Mouse (Mus musculus): ENCODE data around the gene Gm13283.
A peak's percentile ranks its signal among the peaks of the same experiment; 100 is the strongest.
"Not testable (repeated sequence)": the region's sequence is repeated elsewhere in the genome, so short reads cannot be mapped to it uniquely, and the experiment has no call there.

Gene Gm13283

DNA sequence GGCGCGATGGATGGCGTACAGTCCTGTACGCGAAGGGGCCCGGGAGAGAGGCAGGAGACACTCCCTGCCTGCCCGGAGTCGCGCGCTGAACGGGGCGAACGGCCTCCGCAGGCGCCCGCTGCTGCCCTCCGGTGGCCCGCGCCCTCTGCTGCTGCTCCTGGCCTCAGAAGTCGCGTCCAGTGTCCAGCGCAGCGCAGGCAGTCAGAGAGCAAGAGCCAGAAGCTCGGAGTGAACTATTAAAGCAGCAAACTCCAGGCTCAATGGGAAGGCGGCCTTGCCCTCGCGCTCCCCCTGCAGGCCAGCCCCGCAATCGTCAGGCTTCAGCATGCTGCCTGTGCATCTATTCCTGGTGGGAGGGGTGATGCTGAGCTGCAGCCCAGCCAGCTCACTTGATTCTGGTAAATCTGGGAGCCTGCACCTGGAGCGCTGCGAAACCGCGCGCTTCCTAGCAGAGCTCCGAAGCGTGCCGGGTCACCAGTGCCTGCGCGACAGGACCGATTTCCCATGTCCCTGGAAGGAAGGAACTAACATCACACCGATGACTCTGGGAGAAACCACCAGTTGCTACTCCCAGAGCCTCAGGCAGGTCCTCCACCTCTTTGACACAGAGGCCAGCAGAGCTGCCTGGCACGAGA, 3.6 kb downstream of the Gm13283 start:
- peak; percentile 38 for DNase-seq

DNA sequence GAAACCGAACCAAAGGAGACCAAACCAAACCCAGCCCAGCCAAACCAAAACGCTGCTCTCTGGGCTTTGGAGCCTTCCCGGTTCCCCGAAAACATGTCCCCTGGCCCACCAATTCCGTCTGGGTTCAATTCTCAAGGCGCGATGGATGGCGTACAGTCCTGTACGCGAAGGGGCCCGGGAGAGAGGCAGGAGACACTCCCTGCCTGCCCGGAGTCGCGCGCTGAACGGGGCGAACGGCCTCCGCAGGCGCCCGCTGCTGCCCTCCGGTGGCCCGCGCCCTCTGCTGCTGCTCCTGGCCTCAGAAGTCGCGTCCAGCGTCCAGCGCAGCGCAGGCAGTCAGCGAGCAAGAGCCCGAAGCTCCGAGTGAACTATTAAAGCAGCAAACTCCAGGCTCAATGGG, 13.6 kb downstream of the Gm13283 start, which contains the start of gene Gm13290:
Gene Gm13290 (plus strand): TSS at position 301 of the 400 bp plus-strand sequence.
- DNase-seq, result not testable (repeated sequence)

DNA sequence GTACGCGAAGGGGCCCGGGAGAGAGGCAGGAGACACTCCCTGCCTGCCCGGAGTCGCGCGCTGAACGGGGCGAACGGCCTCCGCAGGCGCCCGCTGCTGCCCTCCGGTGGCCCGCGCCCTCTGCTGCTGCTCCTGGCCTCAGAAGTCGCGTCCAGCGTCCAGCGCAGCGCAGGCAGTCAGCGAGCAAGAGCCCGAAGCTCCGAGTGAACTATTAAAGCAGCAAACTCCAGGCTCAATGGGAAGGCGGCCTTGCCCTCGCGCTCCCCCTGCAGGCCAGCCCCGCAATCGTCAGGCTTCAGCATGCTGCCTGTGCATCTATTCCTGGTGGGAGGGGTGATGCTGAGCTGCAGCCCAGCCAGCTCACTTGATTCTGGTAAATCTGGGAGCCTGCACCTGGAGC, 16.7 kb downstream of the Gm13283 start, which contains the start of gene Gm13289:
Gene Gm13289 (plus strand): TSS at position 301 of the 400 bp plus-strand sequence.
- DNase-seq, result not testable (repeated sequence)

DNA sequence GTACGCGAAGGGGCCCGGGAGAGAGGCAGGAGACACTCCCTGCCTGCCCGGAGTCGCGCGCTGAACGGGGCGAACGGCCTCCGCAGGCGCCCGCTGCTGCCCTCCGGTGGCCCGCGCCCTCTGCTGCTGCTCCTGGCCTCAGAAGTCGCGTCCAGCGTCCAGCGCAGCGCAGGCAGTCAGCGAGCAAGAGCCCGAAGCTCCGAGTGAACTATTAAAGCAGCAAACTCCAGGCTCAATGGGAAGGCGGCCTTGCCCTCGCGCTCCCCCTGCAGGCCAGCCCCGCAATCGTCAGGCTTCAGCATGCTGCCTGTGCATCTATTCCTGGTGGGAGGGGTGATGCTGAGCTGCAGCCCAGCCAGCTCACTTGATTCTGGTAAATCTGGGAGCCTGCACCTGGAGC, 19.6 kb downstream of the Gm13283 start, which contains the start of gene Gm13272:
Gene Gm13272 (plus strand): TSS at position 301 of the 400 bp plus-strand sequence.
- not testable (repeated sequence) for DNase-seq

DNA sequence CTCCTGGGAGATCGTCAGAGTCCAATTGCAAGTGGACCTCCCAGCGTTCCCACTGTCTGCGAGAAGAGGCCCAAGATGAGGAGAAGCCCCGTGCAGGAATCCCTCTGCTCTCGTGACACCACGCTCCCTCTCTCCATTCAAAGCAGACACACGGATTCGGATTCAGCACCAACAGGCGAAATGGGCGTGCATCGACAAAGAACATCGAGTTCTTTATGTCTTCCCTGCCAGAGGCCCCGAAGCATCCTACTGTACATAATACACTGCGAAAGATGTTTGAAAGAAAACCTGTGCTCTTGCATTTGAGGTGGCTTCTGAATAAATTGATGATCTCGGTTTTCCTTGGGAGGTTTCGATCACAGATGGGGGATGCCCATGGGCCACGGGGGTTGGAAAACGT, 20.4 kb downstream of the Gm13283 start:
- not testable (repeated sequence) for DNase-seq

DNA sequence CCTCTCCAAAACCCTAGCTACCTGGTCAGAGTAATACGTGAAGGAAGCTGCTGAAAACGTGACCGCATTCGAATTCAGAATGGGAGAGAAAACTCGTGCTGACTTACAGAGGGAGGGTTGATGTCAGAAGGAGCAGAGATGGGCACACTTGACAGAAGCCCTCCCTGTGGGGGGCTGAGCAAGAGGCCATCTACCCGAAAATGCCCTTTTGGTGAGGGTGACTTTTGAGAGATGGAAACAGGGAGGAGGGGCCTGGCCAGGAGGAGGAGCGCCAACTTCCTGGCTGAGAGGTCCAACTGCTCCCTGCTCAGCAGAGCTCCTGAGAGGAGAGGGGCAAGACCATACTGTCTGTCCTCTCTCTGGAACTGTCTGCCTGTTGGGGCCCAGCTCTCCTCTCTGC, 21.9 kb downstream of the Gm13283 start, which contains the start of gene Ifnz:
Gene Ifnz (plus strand): TSS at position 301 of the 400 bp plus-strand sequence.
- DNase-seq, result not testable (repeated sequence)

GRCm38 (mm10) chr4:88782335-88782734, 22.4 kb downstream of the Gm13283 start:
- not testable (repeated sequence) for DNase-seq

DNA sequence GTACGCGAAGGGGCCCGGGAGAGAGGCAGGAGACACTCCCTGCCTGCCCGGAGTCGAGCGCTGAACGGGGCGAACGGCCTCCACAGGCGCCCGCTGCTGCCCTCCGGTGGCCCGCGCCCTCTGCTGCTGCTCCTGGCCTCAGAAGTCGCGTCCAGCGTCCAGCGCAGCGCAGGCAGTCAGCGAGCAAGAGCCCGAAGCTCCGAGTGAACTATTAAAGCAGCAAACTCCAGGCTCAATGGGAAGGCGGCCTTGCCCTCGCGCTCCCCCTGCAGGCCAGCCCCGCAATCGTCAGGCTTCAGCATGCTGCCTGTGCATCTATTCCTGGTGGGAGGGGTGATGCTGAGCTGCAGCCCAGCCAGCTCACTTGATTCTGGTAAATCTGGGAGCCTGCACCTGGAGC, 25.5 kb downstream of the Gm13283 start, which contains the start of gene Gm13276:
Gene Gm13276 (plus strand): TSS at position 301 of the 400 bp plus-strand sequence.
- DNase-seq, result not testable (repeated sequence)

DNA sequence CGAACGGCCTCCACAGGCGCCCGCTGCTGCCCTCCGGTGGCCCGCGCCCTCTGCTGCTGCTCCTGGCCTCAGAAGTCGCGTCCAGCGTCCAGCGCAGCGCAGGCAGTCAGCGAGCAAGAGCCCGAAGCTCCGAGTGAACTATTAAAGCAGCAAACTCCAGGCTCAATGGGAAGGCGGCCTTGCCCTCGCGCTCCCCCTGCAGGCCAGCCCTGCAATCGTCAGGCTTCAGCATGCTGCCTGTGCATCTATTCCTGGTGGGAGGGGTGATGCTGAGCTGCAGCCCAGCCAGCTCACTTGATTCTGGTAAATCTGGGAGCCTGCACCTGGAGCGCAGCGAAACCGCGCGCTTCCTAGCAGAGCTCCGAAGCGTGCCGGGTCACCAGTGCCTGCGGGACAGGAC, 28.5 kb downstream of the Gm13283 start, which contains the start of gene Gm13277:
Gene Gm13277 (plus strand): TSS at position 231 of the 400 bp plus-strand sequence.
- peak; percentile 75 for DNase-seq

DNA sequence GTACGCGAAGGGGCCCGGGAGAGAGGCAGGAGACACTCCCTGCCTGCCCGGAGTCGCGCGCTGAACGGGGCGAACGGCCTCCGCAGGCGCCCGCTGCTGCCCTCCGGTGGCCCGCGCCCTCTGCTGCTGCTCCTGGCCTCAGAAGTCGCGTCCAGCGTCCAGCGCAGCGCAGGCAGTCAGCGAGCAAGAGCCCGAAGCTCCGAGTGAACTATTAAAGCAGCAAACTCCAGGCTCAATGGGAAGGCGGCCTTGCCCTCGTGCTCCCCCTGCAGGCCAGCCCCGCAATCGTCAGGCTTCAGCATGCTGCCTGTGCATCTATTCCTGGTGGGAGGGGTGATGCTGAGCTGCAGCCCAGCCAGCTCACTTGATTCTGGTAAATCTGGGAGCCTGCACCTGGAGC, 31.3 kb downstream of the Gm13283 start, which contains the start of gene Gm13278:
Gene Gm13278 (plus strand): TSS at position 301 of the 400 bp plus-strand sequence.
- DNase-seq, result not testable (repeated sequence)

DNA sequence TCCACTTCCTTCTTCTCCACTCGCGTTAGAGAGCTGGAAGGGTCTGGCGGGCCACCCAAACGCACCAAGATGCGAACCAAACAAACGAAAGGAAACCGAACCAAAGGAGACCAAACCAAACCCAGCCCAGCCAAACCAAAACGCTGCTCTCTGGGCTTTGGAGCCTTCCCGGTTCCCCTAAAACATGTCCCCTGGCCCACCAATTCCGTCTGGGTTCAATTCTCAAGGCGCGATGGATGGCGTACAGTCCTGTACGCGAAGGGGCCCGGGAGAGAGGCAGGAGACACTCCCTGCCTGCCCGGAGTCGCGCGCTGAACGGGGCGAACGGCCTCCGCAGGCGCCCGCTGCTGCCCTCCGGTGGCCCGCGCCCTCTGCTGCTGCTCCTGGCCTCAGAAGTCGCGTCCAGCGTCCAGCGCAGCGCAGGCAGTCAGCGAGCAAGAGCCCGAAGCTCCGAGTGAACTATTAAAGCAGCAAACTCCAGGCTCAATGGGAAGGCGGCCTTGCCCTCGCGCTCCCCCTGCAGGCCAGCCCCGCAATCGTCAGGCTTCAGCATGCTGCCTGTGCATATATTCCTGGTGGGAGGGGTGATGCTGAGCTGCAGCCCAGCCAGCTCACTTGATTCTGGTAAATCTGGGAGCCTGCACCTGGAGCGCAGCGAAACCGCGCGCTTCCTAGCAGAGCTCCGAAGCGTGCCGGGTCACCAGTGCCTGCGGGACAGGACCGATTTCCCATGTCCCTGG, 34.2 kb downstream of the Gm13283 start, which contains the start of gene Gm13275:
Gene Gm13275 (plus strand): TSS at position 552 of the 740 bp plus-strand sequence.
- peak; percentile 80 for DNase-seq

DNA sequence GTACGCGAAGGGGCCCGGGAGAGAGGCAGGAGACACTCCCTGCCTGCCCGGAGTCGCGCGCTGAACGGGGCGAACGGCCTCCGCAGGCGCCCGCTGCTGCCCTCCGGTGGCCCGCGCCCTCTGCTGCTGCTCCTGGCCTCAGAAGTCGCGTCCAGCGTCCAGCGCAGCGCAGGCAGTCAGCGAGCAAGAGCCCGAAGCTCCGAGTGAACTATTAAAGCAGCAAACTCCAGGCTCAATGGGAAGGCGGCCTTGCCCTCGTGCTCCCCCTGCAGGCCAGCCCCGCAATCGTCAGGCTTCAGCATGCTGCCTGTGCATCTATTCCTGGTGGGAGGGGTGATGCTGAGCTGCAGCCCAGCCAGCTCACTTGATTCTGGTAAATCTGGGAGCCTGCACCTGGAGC, 37.2 kb downstream of the Gm13283 start, which contains the start of gene Gm13279:
Gene Gm13279 (plus strand): TSS at position 301 of the 400 bp plus-strand sequence.
- DNase-seq, result not testable (repeated sequence)

GRCm38 (mm10) chr4:88799365-88799764, 39.4 kb downstream of the Gm13283 start, which contains the start of gene Gm13285:
Gene Gm13285 (plus strand): TSS chr4:88799665.
- not testable (repeated sequence) for DNase-seq

- DNase-seq, result not testable (repeated sequence)
Measured at GRCm38 (mm10) chr4:88802954-88803353, 43.0 kb downstream of the Gm13283 start, which contains the start of gene Gm13287. Gene Gm13287 (plus strand): TSS chr4:88803254.

DNA sequence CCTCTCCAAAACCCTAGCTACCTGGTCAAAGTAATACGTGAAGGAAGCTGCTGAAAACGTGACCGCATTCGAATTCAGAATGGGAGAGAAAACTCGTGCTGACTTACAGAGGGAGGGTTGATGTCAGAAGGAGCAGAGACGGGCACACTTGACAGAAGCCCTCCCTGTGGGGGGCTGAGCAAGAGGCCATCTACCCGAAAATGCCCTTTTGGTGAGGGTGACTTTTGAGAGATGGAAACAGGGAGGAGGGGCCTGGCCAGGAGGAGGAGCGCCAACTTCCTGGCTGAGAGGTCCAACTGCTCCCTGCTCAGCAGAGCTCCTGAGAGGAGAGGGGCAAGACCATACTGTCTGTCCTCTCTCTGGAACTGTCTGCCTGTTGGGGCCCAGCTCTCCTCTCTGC, 45.3 kb downstream of the Gm13283 start, which contains the start of gene Gm13288:
Gene Gm13288 (plus strand): TSS at position 301 of the 400 bp plus-strand sequence.
- not testable (repeated sequence) for DNase-seq

- DNase-seq, result not testable (repeated sequence)
Measured at GRCm38 (mm10) chr4:88805761-88806160, 45.8 kb downstream of the Gm13283 start.

Measured in thymus, postnatal 25 days (tissue).